Mouse (Mus musculus): ENCODE results near the gene M1ap.

GRCm38 (mm10) chr6:82996740-82997315 is 50.1 kb downstream of the M1ap start:
- TF ChIP-seq POLR2A (IDR thresholded peaks at IDR 0.05; ENCODE audit: low read depth, low read length) (no peak; the same call in 1 of the 2 replicates), CTCF (IDR thresholded peaks at IDR 0.05; ENCODE audit: borderline replicate concordance, insufficient read depth, low read length) (peak; percentile 67; the same call in 1 of the 2 replicates)

Measured in embryonic fibroblast, embryonic 13.5 days (primary cell).